Mouse (Mus musculus) limb, embryonic 11.5 days (tissue): Measurements from ENCODE around the gene Lsm10. TPM values are rescaled to one million over a fixed set of nuclear protein-coding genes. Genes with fewer than 3 reads are reported as not detected.

Experiments used
- ATAC-seq: fragments of 200-750 bp; cut with Nextera tagmentation; 2 replicates; pipeline ENCODE4 v1.8.0; 2017; ENCODE audit warnings: low read depth; ENCODE audit not compliant: insufficient number of reproducible peaks, low FRiP score, low TSS enrichment
- DNase-seq: peaks from one replicate; pipeline ENCODE4 v3.0.0-alpha.2; 2015; ENCODE audit warnings: low spot score
- H3K27ac ChIP-seq: fragments of 300-500 bp; sonication (generic); replicated peaks from 2 replicates; pipeline ENCODE4 v1.5.1; 2014; ENCODE audit warnings: low read depth, mild to moderate bottlenecking, low read length
- H3K27me3 ChIP-seq: fragments of 300-500 bp; sonication (generic); 2 replicates; pipeline ENCODE4 v1.6.1; 2014; ENCODE audit warnings: mild to moderate bottlenecking, low read length, mixed read lengths; ENCODE audit not compliant: control insufficient read depth, insufficient read depth
- H3K36me3 ChIP-seq: fragments of 300-500 bp; sonication (generic); 2 replicates; pipeline ENCODE4 v1.6.1; 2014; ENCODE audit warnings: mild to moderate bottlenecking, low read length, moderate library complexity, mixed read lengths; ENCODE audit not compliant: control insufficient read depth, insufficient read depth
- H3K4me1 ChIP-seq: fragments of 300-500 bp; sonication (generic); 2 replicates; pipeline ENCODE4 v1.6.1; 2014; ENCODE audit warnings: low read length, mixed read lengths; ENCODE audit not compliant: control insufficient read depth, insufficient read depth
- H3K4me2 ChIP-seq: fragments of 300-500 bp; sonication (generic); 2 replicates; pipeline ENCODE4 v1.6.1; 2014; ENCODE audit warnings: low read depth, mild to moderate bottlenecking, moderate library complexity; ENCODE audit not compliant: severe bottlenecking
- H3K4me3 ChIP-seq: fragments of 300-500 bp; sonication (generic); 2 replicates; pipeline ENCODE4 v1.5.1; 2014; ENCODE audit warnings: low read depth, low read length
- H3K9ac ChIP-seq: fragments of 300-500 bp; sonication (generic); 2 replicates; pipeline ENCODE4 v1.6.1; 2014; ENCODE audit warnings: mild to moderate bottlenecking, low read length
- H3K9me3 ChIP-seq: fragments of 300-500 bp; sonication (generic); 2 replicates; pipeline ENCODE4 v1.6.1; 2016; ENCODE audit warnings: low read length; ENCODE audit not compliant: control insufficient read depth
- WGBS: fragments of 180-500 bp; shearing (Covaris S2); extraction: QIAGEN DNeasy Blood & Tissue Kit; methylation state at CpG from one replicate; pipeline ENCODE4 v1.1.7; 2014; 5-methylcytosine and 5-hydroxymethylcytosine counted together
- polyA plus RNA-seq: library from polyadenylated mRNA; unstranded; fragments of >200 nt; fragmentation: Nextera tagmentation; extraction: Ambion mirVana; gene quantifications from 2 replicates; pipeline ENCODE4 v1.2.1, GENCODE M21; 2014

Lsm10 gene
- 39.0 and 44.8 TPM in 2 replicates for polyA plus RNA-seq

GRCm38 (mm10) chr4:126096464-126097111 lies at the start of gene Lsm10:
TSS of gene Lsm10 (plus strand) at chr4:126096623.
- no peaks in the 10 kb centered on the region for H3K9me3 ChIP-seq
- no peaks in the 10 kb centered on the region for H3K27me3 ChIP-seq
- H3K36me3 ChIP-seq: peaks cover 3% of the 10 kb centered on the region; the same call in 1 of the 2 replicates
- ATAC-seq (peak; percentile 94), DNase-seq (peak; percentile 97)
- WGBS: 3% methylated on average over 37 of the region's 37 CpGs
- no peaks in the 10 kb centered on the region; the same call in 1 of the 2 replicates for H3K4me1 ChIP-seq
- peak within 1 kb of the TSS; percentile 60 for H3K4me2 ChIP-seq
- peak within 1 kb of the TSS; percentile 73 for H3K9ac ChIP-seq
- H3K27ac ChIP-seq: no peak within 1 kb of the TSS
- H3K4me3 ChIP-seq: peak within 1 kb of the TSS; percentile 56

- Histone ChIP-seq H3K4me2 (peak within 1 kb of the TSS; percentile 53), H3K9ac (peak within 1 kb of the TSS; percentile 89), H3K27me3 (no peaks in the 10 kb centered on the region), H3K36me3 (peaks cover 6% of the 10 kb centered on the region; the same call in 1 of the 2 replicates), H3K9me3 (no peaks in the 10 kb centered on the region), H3K4me1 (0 out of 2 replicates have a peak, but pooled peaks cover 6% of the 10 kb centered on the region), H3K4me3 (peak within 1 kb of the TSS; percentile 80), H3K27ac (no peak within 1 kb of the TSS; the same call in 1 of the 2 replicates)
- peak; percentile 91 for DNase-seq
- WGBS: under 1% methylated on average over 56 of the region's 56 CpGs
- peak; percentile 85 for ATAC-seq
Measured at GRCm38 (mm10) chr4:126046851-126047585, 49.4 kb upstream of the Lsm10 start, which contains the start of gene Mrps15. TSS of gene Mrps15 (plus strand) at chr4:126046925.

DNA sequence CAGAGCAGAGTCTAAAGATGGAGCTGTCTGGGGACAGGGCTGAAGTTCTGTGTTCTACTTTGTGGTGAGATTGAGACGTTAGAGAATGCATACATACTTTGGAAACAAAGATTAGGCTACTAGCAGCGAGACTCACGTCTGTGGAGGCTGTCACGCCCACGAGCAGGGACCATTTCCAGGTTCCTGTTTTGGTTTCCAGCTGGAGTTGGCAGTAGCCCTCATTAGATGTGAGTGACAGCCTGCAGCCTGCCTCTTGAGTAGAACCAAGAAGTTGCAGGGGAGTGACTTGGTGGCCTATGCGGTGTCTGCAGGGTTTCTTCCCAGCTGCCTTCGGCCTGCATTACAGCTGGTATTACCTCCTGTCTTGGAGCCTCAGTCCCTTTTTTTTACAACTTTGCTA lies 44.8 kb upstream of the Lsm10 start:
- no peak for ATAC-seq
- peaks cover 9% of the 10 kb centered on the region; the same call in 1 of the 2 replicates for H3K36me3 ChIP-seq

GRCm38 (mm10) chr4:126057207-126058133 lies 39.0 kb upstream of the Lsm10 start:
- Histone ChIP-seq H3K4me3 (peak overlapping the region; percentile 67), H3K27me3 (no peaks in the 10 kb centered on the region), H3K4me1 (peaks cover 3% of the 10 kb centered on the region; the same call in 1 of the 2 replicates), H3K9ac (peak overlapping the region; percentile 60; the same call in 1 of the 2 replicates), H3K4me2 (peak overlapping the region; percentile 71), H3K9me3 (no peaks in the 10 kb centered on the region), H3K27ac (no peak overlapping the region), H3K36me3 (peaks cover 3% of the 10 kb centered on the region; the same call in 1 of the 2 replicates)
- no peak for DNase-seq
- ATAC-seq: no peak
- 14% methylated on average over 19 of the region's 19 CpGs for WGBS

More for the DNA sequence above, 44.8 kb upstream of the Lsm10 start:
- H3K9ac ChIP-seq: no peak overlapping the region
- no peak for DNase-seq
- H3K9me3 ChIP-seq: no peaks in the 10 kb centered on the region
- H3K4me2 ChIP-seq: no peak overlapping the region
- no peak overlapping the region for H3K27ac ChIP-seq
- no peaks in the 10 kb centered on the region for H3K27me3 ChIP-seq
- H3K4me1 ChIP-seq: 0 out of 2 replicates have a peak, but pooled peaks cover 6% of the 10 kb centered on the region
- no peak overlapping the region for H3K4me3 ChIP-seq
- 84% methylated on average over 7 of the region's 7 CpGs for WGBS

DNA sequence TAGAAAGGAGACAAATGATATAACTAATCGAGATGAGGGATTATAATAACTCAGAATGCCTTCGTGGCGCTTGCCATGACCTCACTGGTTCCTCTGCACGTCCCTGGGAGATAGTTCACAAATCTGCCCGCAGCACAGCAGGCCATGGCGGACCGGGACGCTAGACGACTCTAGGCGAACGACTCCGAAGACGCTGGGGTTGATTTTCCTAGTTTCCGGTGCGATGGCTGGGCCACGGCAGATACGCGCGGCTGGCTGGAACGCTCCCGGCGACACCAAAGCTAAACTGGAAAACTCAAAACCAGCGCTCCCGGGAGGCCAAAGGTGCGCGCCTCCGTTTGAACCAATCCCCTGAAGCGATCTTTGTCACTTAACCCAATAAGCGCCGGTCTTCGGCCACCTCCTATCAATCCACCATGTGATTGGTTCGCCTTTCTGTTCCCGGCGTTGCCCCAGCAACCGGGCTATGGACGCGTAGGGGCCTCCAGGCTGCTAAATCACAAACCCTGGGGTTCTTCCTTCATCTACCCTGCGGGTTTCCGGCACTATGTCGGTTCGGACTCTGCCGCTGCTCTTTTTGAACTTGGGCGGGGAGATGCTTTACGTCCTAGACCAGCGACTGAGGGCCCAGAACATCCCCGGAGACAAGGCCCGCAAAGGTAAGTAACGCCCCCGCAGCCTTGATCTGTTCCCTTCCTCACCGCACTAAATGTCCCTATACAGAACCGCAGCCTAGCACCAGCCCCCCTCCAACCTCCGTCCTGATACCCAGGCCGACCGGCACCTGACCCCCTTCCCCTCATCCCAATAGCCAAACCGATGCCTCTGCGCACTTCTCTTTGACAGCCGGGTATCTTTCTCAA lies 38.1 kb upstream of the Lsm10 start, which contains the start of gene Oscp1:
Gene Oscp1 (plus strand): TSS at position 432 of the 863 bp plus-strand sequence.
- Histone ChIP-seq H3K27ac (no peak within 1 kb of the TSS), H3K9ac (peak within 1 kb of the TSS; percentile 60), H3K9me3 (no peaks in the 10 kb centered on the region), H3K27me3 (no peaks in the 10 kb centered on the region), H3K4me1 (peaks cover 3% of the 10 kb centered on the region; the same call in 1 of the 2 replicates), H3K4me2 (peak within 1 kb of the TSS; percentile 71), H3K4me3 (peak within 1 kb of the TSS; percentile 67), H3K36me3 (peaks cover 3% of the 10 kb centered on the region; the same call in 1 of the 2 replicates)
- ATAC-seq (peak; percentile 96), DNase-seq (peak; percentile 94)
- under 1% methylated on average over 57 of the region's 57 CpGs for WGBS

DNA sequence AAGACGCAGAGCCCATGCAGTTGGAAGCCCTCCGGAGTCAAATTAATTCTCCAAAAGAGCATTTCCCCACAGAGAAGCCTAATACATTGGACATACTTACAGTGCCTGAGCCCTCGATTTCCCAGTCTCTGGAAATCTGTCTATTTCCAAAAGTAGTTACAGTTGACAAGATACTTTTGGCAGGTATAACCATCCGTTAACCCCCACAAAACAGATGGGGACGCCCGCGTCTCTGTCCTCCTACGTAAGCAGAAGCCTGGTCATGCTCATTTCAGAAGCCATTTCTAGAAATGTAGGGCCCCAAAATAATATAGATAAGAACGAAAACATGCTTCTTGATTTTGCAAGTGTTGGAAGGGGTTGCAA lies 37.4 kb upstream of the Lsm10 start:
- peak overlapping the region; percentile 71 for H3K4me2 ChIP-seq
- peaks cover 3% of the 10 kb centered on the region; the same call in 1 of the 2 replicates for H3K36me3 ChIP-seq
- H3K9me3 ChIP-seq: no peaks in the 10 kb centered on the region
- ATAC-seq: no peak
- peaks cover 3% of the 10 kb centered on the region; the same call in 1 of the 2 replicates for H3K4me1 ChIP-seq
- H3K4me3 ChIP-seq: peak overlapping the region; percentile 67
- 43% methylated on average over 9 of the region's 9 CpGs for WGBS
- no peak for DNase-seq
- H3K27me3 ChIP-seq: no peaks in the 10 kb centered on the region
- peak overlapping the region; percentile 51 for H3K9ac ChIP-seq
- no peak overlapping the region for H3K27ac ChIP-seq

DNA sequence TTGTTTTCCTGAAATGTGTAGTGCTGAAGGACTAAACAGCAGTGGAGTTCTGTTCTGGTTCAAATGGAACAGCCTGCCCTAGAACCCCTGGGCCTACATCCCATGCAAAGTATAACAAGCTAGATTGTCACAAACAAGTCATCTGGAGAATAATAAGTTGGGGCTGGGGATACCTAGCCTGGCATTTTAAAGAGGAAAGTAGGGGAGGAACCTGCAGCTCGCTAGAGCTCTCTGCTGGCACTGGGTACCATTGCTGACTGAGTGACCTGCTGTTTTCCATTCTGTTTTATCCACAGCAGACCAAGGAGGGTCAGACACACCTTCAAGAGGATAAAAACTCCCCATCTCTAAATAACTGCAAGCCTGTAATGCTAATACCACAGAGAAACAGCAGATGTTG lies 33.6 kb upstream of the Lsm10 start:
- ATAC-seq (no peak), DNase-seq (no peak)
- Histone ChIP-seq H3K27me3 (no peaks in the 10 kb centered on the region), H3K27ac (no peak overlapping the region), H3K9me3 (no peaks in the 10 kb centered on the region), H3K9ac (no peak overlapping the region), H3K4me2 (no peak overlapping the region), H3K4me1 (no peaks in the 10 kb centered on the region), H3K4me3 (no peak overlapping the region), H3K36me3 (no peaks in the 10 kb centered on the region)
- 41% methylated on average over 1 of the region's 1 CpGs for WGBS
